Mouse (Mus musculus): Measurements from ENCODE around the gene Golph3. TPM values are rescaled to one million over a fixed set of nuclear protein-coding genes. Genes with fewer than 3 reads are reported as not detected.

Gene Golph3
- polyA plus RNA-seq, 1 experiment from 2014 or later: 66.9 TPM

DNA sequence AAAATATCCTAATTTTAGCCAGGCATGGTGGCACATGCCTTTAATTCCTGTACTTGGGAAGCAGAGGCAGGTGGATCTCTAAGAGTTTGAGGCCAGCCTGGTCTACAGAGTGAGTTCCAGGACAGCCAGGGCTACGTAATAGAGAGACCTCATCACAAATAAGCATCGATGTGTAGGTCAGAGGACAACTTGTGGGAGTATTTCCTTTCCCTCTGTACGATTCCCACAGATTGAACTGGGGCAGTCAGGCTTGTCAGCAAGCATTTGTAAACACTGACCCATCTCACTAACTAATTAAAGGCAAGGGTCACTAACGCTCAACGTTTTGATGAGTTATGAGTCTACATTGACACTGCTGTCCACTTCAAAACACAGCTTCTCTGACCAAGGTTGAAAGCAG lies 6.7 kb upstream of the Golph3 start:
- no peak overlapping the region for H3K9ac ChIP-seq (ENCODE audit: low read depth, low read length)
- H3K9me3 ChIP-seq (ENCODE audit: control insufficient read depth, low read length): no peaks in the 10 kb centered on the region
- 72% methylated on average over 5 of the region's 5 CpGs for WGBS
- no peaks in the 10 kb centered on the region for H3K36me3 ChIP-seq (ENCODE audit: control insufficient read depth, insufficient read depth, low read length)
- H3K4me2 ChIP-seq (ENCODE audit: low read depth, low read length): no peak overlapping the region
- no peaks in the 10 kb centered on the region for H3K4me1 ChIP-seq (ENCODE audit: control insufficient read depth, insufficient read depth, low read length)
- no peak overlapping the region for H3K4me3 ChIP-seq (ENCODE audit: low read length)
- no peak for ATAC-seq
- H3K27ac ChIP-seq (ENCODE audit: low read length): no peak overlapping the region
- H3K27me3 ChIP-seq (replicated peaks; ENCODE audit: control insufficient read depth, insufficient read depth, low read length): no peaks in the 10 kb centered on the region

DNA sequence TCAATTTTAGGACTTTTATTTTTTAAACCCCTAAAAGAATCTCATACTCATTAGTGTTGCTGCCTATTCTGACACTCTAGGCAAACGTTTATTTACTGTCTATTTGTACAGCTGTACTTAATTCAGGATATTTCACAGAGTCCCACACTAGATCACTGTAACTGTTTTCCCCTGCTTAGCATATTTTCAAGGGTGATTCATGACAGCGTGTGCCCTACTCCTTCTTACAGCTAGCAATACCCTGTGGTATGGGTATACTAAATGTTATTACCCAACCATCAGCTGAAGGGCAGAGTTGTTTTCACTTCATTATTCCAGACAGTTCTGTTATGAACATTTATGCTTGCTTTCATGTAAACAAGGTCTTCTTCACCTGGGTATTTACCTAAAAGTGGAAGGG lies 5.3 kb upstream of the Golph3 start:
- no peak overlapping the region for H3K9ac ChIP-seq (ENCODE audit: low read depth, low read length)
- H3K27me3 ChIP-seq (replicated peaks; ENCODE audit: control insufficient read depth, insufficient read depth, low read length): no peaks in the 10 kb centered on the region
- no peak overlapping the region for H3K27ac ChIP-seq (ENCODE audit: low read length)
- no peak overlapping the region for H3K4me2 ChIP-seq (ENCODE audit: low read depth, low read length)
- WGBS: 65% methylated on average over 2 of the region's 2 CpGs
- no peaks in the 10 kb centered on the region for H3K4me1 ChIP-seq (ENCODE audit: control insufficient read depth, insufficient read depth, low read length)
- H3K9me3 ChIP-seq (ENCODE audit: control insufficient read depth, low read length): no peaks in the 10 kb centered on the region
- ATAC-seq: no peak
- H3K4me3 ChIP-seq (ENCODE audit: low read length): no peak overlapping the region
- H3K36me3 ChIP-seq (ENCODE audit: control insufficient read depth, insufficient read depth, low read length): no peaks in the 10 kb centered on the region

DNA sequence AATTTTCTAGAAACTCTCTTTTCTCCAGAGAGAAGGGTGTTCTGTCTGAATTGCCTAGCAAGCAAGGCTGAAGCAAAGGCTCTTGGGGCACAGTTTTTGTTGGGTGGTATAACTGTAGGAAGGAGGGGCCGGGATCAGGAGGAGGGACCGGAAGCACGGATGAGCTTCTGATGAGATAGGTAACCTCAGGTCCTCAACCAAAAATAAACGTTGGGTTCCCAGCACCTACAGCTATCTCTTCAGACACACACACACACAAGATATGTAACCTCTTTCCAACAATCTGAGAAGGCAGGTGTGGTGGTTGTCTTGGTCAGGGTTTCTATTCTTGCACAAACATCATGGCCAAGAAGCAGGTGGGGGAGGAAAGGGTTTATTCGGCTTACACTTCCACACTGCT lies 4.0 kb upstream of the Golph3 start:
- WGBS: 77% methylated on average over 5 of the region's 5 CpGs

DNA sequence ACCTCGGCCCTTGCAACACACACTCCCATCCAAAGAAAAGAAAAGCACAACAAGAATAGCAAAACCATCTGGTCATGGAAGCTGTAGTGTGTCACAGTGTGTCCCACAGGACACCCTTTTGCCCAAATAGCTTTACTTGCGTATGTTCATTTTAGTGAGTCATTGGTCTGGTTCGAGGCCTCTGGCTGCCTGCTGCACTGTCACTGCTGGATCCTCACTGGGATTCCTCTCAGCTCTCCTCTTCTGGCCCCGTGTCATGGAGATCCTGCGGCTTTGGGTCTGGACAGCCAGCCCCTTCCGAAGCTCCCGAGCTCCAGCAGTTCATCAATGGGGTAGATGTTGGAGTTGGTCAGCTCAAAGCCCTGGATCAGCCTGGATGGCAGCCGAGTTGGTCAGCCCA lies 2.8 kb upstream of the Golph3 start:
- no peak overlapping the region for H3K27ac ChIP-seq (ENCODE audit: low read length)
- H3K27me3 ChIP-seq (replicated peaks; ENCODE audit: control insufficient read depth, insufficient read depth, low read length): no peaks in the 10 kb centered on the region
- 0 out of 2 replicates have a peak, but pooled peaks cover 3% of the 10 kb centered on the region for H3K4me1 ChIP-seq (ENCODE audit: control insufficient read depth, insufficient read depth, low read length)
- H3K36me3 ChIP-seq (ENCODE audit: control insufficient read depth, insufficient read depth, low read length): no peaks in the 10 kb centered on the region
- 79% methylated on average over 8 of the region's 8 CpGs for WGBS
- H3K9me3 ChIP-seq (ENCODE audit: control insufficient read depth, low read length): no peaks in the 10 kb centered on the region
- no peak overlapping the region for H3K4me3 ChIP-seq (ENCODE audit: low read length)
- H3K4me2 ChIP-seq (ENCODE audit: low read depth, low read length): no peak overlapping the region
- ATAC-seq: no peak
- no peak overlapping the region for H3K9ac ChIP-seq (ENCODE audit: low read depth, low read length)

More for the DNA sequence above, 4.0 kb upstream of the Golph3 start:
- H3K4me2 ChIP-seq (ENCODE audit: low read depth, low read length): no peak overlapping the region
- no peaks in the 10 kb centered on the region for H3K27me3 ChIP-seq (replicated peaks; ENCODE audit: control insufficient read depth, insufficient read depth, low read length)
- no peaks in the 10 kb centered on the region for H3K9me3 ChIP-seq (ENCODE audit: control insufficient read depth, low read length)
- H3K36me3 ChIP-seq (ENCODE audit: control insufficient read depth, insufficient read depth, low read length): no peaks in the 10 kb centered on the region
- no peak overlapping the region for H3K27ac ChIP-seq (ENCODE audit: low read length)
- H3K9ac ChIP-seq (ENCODE audit: low read depth, low read length): no peak overlapping the region
- no peak for ATAC-seq
- H3K4me1 ChIP-seq (ENCODE audit: control insufficient read depth, insufficient read depth, low read length): no peaks in the 10 kb centered on the region
- no peak overlapping the region for H3K4me3 ChIP-seq (ENCODE audit: low read length)

DNA sequence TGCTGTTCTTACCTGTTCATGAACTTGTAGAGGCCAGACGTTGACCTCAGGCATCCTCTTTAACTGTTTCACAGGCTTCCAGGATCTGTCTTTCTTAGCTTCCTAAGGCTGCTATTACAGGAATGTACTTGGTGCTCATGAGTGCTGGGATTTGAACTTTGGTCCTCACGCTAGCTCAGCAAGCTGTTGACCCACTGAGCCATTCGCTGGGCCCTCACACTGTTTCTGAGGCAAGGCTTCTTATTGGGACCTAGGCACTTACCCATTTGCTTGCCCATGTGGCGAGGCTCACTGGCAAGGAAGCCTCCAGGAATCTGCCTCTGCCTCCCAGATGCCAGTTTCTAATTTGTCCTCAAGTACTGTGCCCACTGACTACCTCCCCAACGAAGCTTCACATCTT lies 1.4 kb upstream of the Golph3 start:
- no peak overlapping the region for H3K4me3 ChIP-seq (ENCODE audit: low read length)
- H3K27ac ChIP-seq (ENCODE audit: low read length): no peak overlapping the region
- no peaks in the 10 kb centered on the region for H3K27me3 ChIP-seq (replicated peaks; ENCODE audit: control insufficient read depth, insufficient read depth, low read length)
- 0 out of 2 replicates have a peak overlapping the region, but pooled peaks have one; percentile 72 for H3K4me2 ChIP-seq (ENCODE audit: low read depth, low read length)
- H3K9ac ChIP-seq (ENCODE audit: low read depth, low read length): no peak overlapping the region
- peaks cover 11% of the 10 kb centered on the region for H3K4me1 ChIP-seq (ENCODE audit: control insufficient read depth, insufficient read depth, low read length)
- no peak for ATAC-seq
- WGBS: 50% methylated on average over 5 of the region's 5 CpGs
- H3K36me3 ChIP-seq (ENCODE audit: control insufficient read depth, insufficient read depth, low read length): no peaks in the 10 kb centered on the region
- no peaks in the 10 kb centered on the region for H3K9me3 ChIP-seq (ENCODE audit: control insufficient read depth, low read length)

DNA sequence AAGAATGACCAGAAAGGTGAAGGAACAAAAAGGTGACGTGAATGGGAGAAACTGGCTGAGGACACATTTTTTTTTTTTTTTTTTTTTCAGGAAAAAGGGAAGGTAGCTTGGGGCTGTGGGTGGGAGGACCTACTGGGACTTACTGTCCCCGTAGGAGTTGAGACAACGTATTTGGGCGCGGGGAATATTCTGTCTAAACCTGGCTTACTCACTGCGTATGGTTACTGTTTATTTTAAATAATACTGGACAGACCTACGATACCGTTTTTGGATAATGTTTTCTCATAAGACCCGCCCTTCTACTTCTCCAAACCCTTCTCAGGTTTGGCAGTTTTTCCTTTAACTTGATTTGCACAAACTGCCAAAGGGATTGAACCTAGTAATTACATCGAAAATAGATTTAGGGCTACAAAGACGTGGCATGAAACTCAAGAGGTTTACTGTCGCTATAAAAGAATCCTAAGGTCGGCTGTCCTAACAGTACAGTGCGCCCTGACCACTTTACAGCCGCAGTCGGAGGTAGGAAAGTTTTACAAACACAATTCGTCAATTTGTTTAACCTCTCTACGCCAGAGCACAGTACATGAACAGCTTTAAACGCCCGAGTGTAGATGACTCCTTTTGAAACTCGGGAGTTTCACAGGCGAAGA lies 684 bp upstream of the Golph3 start:
- peak overlapping the region; percentile 72 for H3K4me2 ChIP-seq (ENCODE audit: low read depth, low read length)
- no peaks in the 10 kb centered on the region for H3K27me3 ChIP-seq (replicated peaks; ENCODE audit: control insufficient read depth, insufficient read depth, low read length)
- peak overlapping the region; percentile 74; the same call in 1 of the 2 replicates for H3K27ac ChIP-seq (ENCODE audit: low read length)
- peak overlapping the region; percentile 98 for H3K4me3 ChIP-seq (ENCODE audit: low read length)
- peaks cover 11% of the 10 kb centered on the region for H3K4me1 ChIP-seq (ENCODE audit: control insufficient read depth, insufficient read depth, low read length)
- 3% methylated on average over 22 of the region's 22 CpGs for WGBS
- no peaks in the 10 kb centered on the region for H3K36me3 ChIP-seq (ENCODE audit: control insufficient read depth, insufficient read depth, low read length)
- ATAC-seq: no peak
- H3K9me3 ChIP-seq (ENCODE audit: control insufficient read depth, low read length): no peaks in the 10 kb centered on the region
- H3K9ac ChIP-seq (ENCODE audit: low read depth, low read length): peak overlapping the region; percentile 79

DNA sequence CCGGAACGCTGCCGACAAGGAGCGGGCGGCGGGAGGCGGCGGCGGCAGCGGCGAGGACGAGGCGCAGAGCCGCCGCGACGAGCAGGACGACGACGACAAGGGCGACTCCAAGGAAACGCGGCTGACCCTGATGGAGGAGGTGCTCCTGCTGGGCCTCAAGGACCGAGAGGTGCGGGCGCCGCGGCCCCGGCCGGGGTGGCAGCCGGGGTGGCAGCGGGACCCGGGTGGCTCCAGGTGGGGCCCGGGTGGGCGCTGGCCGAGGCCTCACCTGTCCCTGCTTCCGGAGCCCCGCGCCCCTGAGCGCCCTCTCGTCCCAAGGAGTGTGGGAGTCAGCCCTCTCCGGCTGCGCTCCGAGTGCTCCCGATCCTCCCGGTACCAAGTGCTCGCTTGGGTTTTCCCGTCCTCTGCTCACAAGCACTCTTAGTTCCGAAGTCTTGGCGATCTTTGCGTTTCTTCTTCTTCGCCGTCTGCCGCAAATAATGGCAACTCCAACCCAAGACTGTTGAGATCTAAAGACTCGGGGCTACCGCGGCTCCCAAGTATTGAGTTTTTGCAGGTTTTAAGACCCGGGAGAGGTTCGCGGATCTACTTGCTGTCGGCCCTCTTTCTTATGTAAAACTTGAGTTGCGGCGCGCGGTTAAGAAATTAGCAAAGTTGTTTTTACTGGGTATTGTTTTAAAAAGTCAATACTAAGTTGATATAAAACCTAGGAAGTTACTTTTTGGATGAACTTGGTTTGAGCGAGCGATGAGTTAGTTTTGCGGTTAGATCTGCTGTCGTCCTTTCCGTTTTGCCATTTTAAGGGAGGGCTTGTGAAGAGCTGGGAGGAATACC lies 755 bp downstream of the Golph3 start, which contains the start of gene 1810049J17Rik:
1810049J17Rik (minus strand) TSS at position 112 of the 834 bp plus-strand sequence.
- Histone ChIP-seq H3K9me3 (ENCODE audit: control insufficient read depth, low read length) (no peaks in the 10 kb centered on the region), H3K9ac (ENCODE audit: low read depth, low read length) (peak within 1 kb of the TSS; percentile 99), H3K27me3 (replicated peaks; ENCODE audit: control insufficient read depth, insufficient read depth, low read length) (no peaks in the 10 kb centered on the region), H3K27ac (ENCODE audit: low read length) (peak within 1 kb of the TSS; percentile 95), H3K4me1 (ENCODE audit: control insufficient read depth, insufficient read depth, low read length) (peaks cover 11% of the 10 kb centered on the region), H3K4me2 (ENCODE audit: low read depth, low read length) (peak within 1 kb of the TSS; percentile 83), H3K4me3 (ENCODE audit: low read length) (peak within 1 kb of the TSS; percentile 98), H3K36me3 (ENCODE audit: control insufficient read depth, insufficient read depth, low read length) (no peaks in the 10 kb centered on the region)
- WGBS: under 1% methylated on average over 70 of the region's 70 CpGs
- peak; percentile 45 for ATAC-seq

DNA sequence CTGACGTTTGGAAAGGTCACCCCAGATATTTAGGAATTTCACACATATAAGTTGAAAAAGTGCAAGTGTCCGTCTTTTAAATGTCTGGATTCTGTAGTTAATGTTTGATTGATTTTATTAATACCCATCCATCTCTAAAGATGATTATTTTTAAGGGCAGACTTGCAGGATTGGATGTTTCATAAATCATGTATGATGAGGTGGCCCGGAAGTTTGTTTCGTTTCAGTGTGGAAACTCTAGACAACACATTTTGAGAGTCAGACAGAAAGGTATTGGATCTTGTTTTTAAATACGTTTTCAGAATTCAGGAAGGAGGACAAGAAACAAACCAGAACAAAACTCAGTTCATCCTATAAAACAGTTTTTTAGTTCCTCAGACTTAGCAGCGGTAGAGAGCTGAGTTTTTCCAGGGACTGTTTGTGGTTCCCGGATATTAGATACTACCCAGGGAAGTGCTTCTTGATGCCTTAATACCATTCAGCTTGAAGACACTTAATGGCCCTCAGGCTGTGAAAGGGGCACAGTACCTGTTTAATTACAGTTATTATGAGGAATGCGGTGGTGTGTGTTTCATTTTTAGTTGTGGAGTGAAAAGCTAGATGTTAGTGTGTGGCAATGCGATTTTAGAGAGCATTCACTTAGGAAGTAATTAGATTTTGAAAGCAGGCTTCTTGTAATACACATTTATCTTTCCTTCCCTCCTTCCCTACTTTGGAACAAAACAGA lies 1.6 kb downstream of the Golph3 start:
- 11% methylated on average over 9 of the region's 9 CpGs for WGBS
- H3K9me3 ChIP-seq (ENCODE audit: control insufficient read depth, low read length): no peaks in the 10 kb centered on the region
- no peak overlapping the region for H3K27ac ChIP-seq (ENCODE audit: low read length)
- no peak for ATAC-seq
- no peaks in the 10 kb centered on the region for H3K36me3 ChIP-seq (ENCODE audit: control insufficient read depth, insufficient read depth, low read length)
- peak overlapping the region; percentile 98 for H3K4me3 ChIP-seq (ENCODE audit: low read length)
- H3K4me2 ChIP-seq (ENCODE audit: low read depth, low read length): peak overlapping the region; percentile 83
- H3K9ac ChIP-seq (ENCODE audit: low read depth, low read length): peak overlapping the region; percentile 99
- H3K27me3 ChIP-seq (replicated peaks; ENCODE audit: control insufficient read depth, insufficient read depth, low read length): no peaks in the 10 kb centered on the region
- H3K4me1 ChIP-seq (ENCODE audit: control insufficient read depth, insufficient read depth, low read length): peaks cover 11% of the 10 kb centered on the region

DNA sequence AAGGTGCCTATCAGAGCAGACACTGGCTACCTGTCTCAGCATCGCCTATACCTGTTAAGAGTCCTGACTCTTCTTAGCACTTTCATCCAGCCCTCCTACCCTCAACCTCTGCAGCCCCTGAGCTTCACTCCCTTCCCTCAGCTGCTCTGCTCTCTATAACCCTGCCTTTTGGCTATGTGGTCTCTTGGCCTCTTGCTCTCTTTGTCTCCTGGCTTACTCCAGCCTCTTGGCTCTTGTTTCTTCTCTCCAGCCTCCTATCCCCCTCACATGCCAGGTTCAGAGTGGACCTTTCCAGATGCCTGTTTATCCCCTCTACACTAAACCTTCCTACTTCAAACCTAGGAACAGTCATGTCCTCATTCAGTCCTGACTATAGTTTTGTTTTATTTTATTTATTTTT lies 3.1 kb downstream of the Golph3 start:
- no peak for ATAC-seq
- 96% methylated on average over 1 of the region's 1 CpGs for WGBS
- peaks cover 11% of the 10 kb centered on the region for H3K4me1 ChIP-seq (ENCODE audit: control insufficient read depth, insufficient read depth, low read length)
- no peaks in the 10 kb centered on the region for H3K36me3 ChIP-seq (ENCODE audit: control insufficient read depth, insufficient read depth, low read length)
- no peaks in the 10 kb centered on the region for H3K9me3 ChIP-seq (ENCODE audit: control insufficient read depth, low read length)
- H3K4me3 ChIP-seq (ENCODE audit: low read length): no peak overlapping the region
- no peaks in the 10 kb centered on the region for H3K27me3 ChIP-seq (replicated peaks; ENCODE audit: control insufficient read depth, insufficient read depth, low read length)
- H3K4me2 ChIP-seq (ENCODE audit: low read depth, low read length): no peak overlapping the region
- no peak overlapping the region for H3K9ac ChIP-seq (ENCODE audit: low read depth, low read length)
- no peak overlapping the region for H3K27ac ChIP-seq (ENCODE audit: low read length)
